Mouse (Mus musculus) naive thymus-derived CD4-positive, alpha-beta T cell, adult 2 months (primary cell): ENCODE measurements at regions not wholly inside any gene's neighbourhood (a gene's known extent, or its start where the extent isn't known, plus 50 kb on each side); places are given as distances from the start of the nearest gene placed in this dataset.
"Not testable (repeated sequence)": the region's sequence is repeated elsewhere in the genome, so short reads cannot be mapped to it uniquely, and the experiment has no call there.

Source experiments
- DNase-seq: peaks from one replicate; pipeline ENCODE4 v3.0.0-alpha.2; 2011; ENCODE audit warnings: low read depth

DNA sequence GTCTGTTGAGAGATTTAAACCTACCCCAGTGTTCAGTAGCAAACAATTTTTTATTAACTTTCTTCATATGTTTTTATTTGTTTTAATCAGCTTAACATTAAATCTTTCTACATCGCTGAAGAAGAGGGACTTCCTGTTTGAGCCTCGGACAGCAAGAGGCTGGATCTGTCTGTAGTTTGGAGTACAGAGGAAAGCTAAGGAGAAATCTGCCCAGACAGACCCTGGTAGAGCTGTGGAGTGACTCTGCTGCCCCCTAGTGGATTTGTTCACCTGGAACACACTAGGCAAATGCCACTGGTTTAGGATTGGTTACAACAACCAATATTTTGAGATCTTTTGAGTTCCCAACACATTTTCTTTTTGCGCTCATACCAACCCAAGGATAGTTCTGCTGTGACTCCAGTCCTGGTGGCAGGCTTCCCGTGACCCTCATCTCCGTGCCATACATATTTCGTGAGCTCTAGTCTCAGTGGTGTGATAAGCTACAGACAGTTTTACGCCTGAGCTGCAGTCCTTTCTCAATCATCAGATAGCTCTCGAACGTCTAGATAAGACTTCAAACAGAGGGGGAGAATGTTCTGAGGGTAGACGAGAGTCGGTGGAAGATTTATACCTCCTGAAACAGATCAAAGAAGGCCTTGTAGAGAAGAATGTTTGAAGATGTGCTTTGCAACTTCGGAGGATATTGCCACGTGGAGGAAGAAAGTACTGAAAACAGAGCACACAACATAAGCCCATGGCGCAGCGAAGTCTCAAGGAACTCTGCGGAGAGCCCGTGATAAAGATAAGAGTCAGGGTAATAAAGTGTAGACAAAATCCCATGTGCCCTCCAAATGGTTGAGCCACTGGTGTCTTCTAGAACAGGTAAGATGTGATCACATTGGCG is 119.0 kb upstream of the Nabp1 start:
- DNase-seq: peak; percentile 93

DNA sequence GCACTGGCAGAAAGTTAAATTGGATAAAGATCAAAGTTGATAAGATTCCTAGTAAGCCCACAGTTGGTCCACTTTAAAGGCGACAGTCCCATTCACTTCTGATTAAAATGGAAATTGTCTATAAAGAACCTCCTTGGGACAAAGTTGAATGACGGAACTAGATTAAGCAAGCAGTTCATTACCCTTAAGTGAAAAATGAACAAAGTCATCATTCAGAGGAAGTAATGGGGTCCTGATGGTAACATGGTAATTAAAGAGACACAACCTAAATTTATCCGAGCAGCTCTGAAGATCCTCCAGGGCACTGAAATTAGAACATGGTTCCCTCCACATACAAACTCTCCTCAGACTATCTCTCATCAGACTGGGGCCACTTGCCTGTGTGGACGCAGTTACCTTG is 116.4 kb upstream of the Nabp1 start:
- DNase-seq: peak; percentile 20

DNA sequence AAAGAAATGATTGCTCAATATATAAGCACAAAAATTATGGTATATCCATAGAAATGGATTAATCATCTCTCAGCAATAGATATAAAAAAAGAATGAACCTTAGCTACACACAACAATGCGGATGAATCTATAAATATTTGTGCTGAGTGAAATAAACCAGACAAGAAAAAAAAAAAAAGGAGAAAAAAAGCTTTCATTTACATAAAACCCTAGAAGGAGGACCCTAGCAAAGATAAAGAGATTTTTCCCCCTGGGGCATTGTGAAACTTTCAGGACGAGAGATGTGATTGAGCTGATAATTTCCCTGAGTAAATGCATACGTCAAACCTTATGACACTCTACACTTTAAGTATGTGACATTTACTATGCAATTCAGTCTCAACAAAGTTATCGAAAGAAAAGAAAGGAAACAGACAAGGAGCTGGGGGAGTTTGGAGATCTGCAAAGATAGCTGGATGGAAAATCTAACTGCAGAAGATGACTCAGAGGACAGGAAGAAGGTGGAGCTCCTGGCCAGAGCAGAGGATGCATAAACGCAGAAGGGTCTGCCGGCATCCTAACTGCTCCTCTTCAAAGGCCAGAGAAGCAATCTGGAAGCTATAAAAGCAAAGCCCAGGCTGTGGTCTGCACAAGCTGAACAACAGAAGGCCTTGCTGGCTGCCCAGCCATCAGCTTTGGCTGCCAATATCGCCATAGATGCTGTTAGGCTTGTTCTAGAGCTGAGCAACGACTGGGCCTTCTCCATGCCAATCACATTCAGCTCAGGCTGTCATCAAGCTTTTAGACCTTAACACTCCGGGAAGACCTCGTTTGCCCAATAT is 115.6 kb upstream of the Nabp1 start:
- DNase-seq: peak; percentile 76

DNA sequence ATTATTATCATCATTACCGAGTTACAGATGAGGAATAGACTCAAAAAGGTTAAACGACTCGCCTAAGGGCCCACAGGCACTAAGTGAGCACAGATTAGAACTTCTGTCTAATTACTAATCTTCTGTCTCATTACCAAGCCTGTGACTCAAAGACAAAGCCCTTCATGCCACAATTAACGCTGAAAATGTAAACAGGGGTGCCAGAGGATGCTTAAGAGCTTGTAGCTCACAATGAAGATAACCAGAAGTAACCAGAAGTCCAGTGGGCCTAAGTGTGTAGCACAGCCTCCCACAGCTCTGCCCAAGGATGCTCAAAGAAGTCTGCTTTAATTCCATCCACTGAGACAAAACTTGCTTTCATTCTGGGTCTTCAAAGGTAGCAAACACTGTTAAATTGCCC is 113.7 kb upstream of the Nabp1 start:
- DNase-seq: no peak

DNA sequence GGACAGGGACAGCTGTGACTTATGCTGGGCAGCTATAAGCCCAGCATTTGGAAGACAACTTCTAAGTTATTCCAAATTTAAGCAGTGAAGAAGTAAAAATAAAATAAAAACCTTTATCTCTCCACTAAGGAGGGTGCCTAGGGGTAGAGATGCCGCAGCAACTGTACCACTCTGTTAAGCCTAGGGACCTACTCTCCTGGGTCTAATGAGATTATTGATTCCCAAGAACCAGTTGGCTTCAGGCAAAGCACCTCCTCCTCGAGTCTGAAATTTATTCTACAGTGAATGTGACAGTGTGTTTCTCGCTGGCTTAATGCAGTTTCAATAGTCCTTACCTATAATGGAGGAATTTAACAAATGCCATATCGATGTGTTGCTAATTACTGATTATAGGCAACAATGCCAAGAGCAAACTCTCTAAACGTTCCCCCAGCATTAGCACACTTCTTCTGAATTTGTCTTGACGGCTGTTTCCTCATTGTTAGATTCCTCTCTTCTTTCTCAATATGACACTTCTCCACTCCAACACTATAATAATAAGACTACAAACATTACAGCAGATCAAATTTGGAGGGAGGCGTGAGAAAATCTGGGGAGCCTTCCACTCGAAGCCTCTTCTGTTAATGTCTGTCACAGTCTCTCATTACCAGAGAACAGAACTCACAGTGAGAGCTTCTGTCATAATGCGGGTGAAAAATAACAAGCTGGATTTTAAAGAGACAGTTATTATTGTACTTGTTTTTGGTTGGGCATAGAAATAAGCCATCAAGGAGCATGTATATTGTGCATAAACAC is 112.6 kb upstream of the Nabp1 start:
- DNase-seq: no peak

DNA sequence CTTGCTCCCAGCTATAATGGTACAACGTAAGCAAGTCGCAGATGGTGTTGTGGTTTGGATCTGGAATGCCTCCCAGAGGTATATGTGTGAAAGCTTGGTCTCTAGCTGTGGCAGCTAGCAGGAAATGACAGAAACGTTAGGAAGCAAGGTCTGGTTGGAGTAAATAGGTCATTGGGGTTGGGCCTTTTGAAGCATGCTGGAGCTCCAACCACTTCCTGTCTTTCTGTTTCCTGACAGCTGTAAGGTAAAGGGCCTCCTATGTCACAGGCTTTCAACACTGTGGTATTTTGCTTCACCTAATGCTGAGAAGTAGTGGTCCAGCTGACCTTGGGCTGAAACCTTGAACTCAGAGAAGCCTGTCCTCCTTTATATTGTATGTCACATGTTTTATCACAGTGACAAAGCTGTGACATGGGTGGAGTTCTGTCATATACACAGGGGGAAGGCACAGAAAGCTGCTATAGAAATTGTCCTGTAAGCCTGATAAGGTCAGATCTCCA is 106.8 kb upstream of the Nabp1 start:
- peak; percentile 91 for DNase-seq

DNA sequence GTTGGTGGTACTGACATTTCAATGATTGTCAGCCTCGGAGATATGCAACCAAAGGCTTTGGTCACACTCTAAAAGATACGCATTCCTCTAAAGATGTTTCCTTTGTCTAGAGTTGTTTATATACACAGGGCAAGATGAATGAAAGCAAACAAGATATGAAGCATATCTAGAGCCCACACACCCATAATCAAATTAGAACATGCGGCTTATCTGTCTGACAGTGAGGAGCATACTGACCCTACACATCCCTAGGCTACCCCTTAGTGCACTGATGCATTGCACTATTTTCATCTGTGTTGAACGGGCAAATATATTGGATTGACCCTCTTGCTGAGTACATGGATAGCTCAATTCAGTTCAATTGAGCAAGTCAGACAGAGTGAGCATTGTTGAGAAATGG is 105.6 kb upstream of the Nabp1 start:
- DNase-seq: no peak

DNA sequence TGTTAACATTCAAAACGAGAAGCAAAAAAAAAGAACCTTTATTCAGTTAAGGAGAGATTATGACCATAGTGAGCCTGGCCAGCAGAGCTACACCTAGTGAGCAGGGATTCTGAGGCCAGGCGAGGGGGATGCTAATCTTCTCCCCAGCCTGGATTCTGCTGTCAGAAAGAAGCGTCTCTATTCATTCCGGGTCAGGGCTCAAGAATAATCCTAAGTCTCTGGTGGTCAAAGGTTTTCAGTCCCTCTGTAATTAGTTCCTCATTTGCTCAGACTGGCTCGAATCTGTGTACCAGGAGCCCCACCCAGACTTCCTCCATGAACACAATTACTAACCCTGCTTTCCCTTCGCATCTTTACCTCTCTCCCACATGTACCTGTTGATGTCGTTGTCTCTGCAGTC is 101.8 kb upstream of the Nabp1 start:
- no peak for DNase-seq

DNA sequence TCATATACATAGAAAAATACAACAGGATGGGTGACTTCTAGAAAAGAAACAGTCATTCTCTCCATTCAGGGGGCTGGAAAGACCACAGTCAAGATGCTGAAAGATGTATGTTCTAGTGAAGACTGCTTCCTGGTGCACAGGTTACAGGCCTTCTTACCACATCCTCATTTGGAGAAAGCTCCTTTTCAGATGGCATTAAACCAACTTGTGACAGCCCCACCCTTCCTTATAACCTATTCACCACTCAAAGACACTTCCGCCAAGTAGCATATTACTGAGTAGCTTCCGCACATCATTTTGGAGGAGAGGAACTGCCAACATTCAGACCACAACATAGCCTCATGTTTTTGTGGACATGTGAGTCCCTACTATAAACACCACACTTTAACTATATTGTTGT is 99.5 kb upstream of the Nabp1 start:
- DNase-seq: peak; percentile 83

DNA sequence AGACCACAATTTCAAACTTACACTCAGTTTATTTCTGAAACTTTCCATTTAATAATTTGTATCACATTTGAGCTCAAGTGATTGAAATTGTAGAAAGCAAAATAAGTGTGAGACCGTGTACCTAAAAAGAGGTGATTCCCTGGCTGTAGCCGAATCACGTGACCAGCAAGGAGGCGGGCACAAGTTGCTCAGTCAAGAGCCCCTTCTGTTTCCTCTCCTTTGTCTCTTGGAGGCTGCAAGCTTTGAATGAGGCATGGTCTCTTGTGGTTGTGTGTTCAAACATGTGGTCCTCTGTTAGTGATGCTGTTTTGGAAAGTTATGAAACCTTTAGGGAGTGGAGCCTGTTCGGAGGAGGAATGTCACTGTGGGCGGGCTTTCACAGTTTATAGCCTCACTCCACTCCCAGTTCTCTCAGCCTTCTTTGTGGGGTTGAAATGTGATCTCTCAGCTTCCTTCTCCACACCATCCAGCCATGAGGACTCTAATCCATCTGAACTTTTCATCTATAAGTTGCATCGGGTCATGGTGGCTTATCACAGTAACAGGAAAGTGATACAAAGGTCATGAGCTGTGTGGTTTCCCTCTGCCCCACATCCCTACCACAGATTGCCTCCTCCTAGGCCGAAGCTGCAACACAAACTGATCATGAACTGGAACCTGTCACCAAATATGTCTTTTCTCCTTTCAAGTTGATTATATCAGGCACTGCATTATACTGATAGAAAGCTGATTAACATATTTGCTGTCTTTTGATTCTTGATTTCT is 94.3 kb upstream of the Nabp1 start:
- no peak for DNase-seq

DNA sequence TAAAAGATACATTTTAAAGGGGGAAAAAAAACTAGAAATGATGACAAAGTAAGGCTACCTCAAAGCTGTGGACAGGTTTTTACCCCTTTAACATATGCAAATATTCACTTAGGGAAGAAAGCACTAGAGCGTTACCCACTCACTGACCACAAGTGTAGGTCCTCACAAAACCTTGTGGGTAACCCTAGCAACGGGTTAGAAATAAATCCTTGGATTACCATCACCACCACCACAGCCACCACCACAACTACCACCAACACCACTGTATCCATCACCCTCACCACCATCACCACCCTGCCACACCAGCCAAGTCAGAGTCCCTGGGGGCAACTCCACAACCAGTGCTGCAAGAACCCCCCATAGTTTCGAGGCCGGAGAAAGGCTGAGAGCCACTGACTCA is 91.4 kb upstream of the Nabp1 start:
- DNase-seq: no peak

DNA sequence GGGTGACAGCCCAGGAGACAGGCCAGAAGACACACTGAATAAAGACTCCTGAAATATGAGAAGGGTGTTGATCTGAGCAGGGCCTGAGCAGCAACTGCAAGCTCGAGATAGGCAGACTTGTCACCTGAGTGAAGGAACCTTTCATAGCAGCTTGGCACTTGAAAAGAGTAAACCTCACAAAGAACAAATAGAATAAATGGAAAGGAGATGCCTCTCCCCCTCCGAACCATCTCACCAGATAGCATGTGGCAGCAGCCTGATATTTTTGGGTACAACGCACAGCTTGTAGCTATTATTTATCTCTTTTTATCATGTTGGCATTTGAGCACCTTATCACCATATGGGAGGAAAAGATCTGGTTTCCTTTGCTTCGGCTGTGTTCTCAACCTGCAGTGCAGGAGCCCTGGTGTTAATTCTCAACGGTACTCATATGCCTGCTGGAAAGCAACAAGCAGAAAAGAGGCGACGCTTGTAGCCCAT is 88.0 kb upstream of the Nabp1 start:
- DNase-seq: no peak

DNA sequence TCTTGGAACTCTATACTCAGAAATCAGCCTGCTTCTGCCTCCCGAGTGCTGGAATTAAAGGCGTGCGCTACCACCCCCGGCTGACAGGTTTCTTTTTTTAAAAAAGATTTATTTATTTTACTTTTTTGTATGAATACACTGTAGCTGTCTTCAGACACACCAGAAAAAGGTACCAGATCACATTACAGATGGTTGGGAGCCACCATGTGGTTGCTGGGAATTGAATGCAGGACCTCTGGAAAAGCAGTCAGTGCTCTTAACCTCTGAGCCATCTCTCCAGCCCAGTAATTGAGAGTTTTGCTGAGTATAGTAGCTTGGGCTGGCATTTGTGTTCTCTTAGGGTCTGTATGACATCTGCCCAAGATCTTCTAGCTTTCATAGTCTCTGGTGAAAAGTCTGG is 78.4 kb upstream of the Nabp1 start:
- DNase-seq: not testable (repeated sequence)

DNA sequence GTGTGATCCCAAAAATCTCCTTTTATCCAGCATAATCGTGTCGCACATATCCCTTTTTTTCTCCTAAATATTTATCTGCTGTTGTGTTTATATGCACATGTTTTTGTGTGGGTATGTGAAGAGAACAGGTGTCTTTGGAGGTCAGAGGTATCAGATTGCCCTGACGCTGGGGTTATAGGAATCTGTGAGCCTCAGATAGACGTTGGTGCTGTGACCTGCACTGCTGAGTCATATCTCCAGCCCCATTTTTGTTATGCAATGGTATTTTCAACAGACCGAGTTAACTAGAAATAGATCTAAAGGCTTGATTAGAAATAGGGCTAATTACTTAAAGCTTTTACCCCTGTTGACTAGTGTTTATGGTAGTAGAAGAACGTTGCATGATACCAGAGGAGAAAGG is 75.5 kb upstream of the Nabp1 start:
- no peak for DNase-seq

DNA sequence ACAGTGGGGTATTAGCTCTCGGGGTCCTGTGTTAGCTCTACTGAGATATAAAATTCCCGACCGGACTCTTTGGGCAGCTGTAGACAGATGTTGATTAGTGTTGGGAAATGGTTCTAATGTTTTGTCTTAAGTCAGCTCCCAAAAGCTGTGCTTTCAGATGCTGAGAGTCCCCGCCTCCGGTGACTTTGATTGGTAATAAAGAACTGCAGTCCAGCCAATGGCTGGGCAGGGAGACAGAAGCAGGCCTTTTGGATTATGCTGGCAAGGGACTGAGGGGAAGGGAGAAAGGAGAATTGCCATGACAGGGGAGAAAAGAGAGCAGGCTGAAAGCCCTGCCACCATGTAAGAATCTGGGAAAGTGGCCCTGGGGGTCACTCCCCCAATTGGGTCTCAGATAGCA is 73.4 kb upstream of the Nabp1 start:
- DNase-seq: no peak

DNA sequence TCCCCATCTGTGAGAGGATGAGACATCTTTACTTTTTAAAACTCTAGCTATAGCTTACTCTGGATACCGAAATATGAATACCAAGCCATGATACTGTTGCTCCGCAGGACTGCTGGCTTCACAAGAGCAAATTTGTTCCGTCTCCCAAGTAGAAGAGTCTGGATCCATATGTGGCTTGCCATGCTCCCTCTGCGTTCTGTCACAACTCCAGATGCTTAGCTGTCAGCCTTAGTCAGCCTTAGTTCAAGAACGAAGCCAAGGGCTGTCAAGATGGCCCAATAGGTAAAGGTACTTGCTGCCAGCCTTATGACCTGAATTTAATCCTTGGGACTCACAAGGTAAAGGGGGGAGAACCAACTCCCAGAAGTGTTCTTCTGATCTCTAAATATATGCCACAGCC is 64.6 kb upstream of the Nabp1 start:
- no peak for DNase-seq

DNA sequence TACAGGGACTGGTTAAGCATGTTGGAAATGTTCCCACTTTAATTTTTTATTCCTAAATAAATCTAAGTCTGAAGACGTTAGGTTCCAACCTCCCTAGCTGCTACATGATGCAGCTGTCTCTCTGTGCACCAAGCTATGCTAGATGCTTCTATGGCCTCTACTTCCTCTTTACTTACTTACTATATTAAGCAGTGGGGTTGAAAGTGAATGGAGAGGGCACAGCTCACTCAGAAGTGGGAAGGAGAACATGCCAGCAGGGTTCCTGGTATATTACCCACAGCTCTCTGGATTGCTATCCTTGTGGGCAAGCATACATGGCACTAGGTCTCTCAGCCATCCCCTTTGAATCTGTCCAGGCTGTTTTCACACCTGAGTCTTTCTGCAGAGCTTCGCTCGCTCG is 61.4 kb upstream of the Nabp1 start:
- DNase-seq: no peak

DNA sequence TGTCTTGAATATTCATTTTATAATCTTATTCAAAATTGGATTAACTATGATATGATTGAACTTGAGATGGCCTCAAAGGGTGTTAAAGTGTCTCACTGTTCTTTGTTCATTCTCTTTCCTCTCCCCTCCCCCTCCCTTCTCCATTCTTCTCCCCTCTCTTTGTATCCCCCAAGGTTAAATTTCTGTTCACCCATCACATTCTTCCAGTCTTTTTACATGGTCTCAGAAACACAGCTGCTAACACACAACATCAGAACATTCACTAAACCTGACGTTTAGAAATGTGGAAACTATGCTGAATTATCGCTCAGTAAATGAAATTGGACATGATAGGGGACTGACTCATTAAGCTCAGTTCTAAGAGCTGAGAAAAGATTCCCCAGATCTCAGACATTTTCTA is 60.6 kb upstream of the Nabp1 start:
- DNase-seq: no peak

DNA sequence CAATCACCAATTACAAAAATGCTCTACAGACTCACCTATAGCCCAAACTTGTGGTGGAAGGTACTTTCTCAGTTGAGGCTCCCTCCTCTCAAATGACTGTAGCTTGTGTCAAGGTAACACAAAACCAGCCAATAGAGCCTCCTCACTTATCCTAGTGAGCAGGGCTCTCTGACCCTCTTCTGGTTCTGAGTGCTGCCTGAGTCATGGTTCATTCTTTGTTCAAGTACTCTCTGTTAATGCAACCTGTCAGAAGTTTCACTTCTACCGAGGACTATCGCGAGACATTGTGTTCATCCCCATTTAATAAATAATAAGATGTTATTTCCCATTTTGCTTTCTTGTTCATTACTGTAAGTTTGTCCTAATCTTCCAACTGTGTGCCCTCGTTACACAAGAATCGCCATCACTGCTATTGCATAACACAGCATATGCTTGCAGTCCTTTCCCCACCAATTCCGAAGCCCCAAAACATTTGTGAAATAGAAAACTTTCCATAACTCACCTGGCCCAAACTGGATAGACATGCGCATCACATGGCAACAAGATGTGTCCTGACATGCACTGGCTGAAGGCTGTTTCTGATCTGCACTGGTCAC is 59.6 kb upstream of the Nabp1 start:
- no peak for DNase-seq

DNA sequence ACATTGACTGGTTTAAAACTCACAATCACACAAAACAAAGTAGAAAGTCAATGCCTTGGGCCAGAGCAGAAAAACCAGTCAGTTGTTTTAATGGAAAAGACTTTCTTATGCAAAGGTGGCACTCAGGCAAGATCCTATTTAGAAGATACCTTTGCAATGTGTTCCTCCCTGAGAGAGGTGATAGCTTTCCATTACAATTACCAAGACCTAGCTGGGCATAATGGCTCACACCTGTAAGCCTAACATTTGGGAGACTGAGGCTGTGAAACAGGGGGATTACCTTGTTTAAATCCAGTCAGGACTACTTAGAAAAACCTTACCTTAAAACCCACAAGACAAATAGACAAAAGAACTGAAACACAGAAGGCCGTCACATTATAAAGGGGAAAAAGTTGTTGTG is 57.9 kb upstream of the Nabp1 start:
- no peak for DNase-seq

DNA sequence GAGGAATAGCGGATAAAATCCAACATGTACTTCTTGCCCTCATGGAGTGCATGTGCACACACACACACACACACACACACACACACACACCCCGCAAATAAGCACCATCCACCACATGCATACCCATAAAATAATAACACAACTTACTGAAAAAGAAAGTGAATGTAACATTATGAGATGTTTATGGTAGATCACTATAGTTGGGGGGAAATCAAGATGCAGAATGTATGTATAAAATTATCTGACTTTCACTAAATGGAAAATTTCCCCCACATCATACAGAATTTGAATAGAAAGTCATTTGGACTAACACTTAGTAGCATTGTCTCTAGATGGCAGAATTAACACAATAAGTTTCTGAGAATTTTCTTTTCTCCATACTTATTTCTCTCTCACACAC is 57.2 kb upstream of the Nabp1 start:
- DNase-seq: no peak
